Mouse (Mus musculus) yolk sac, embryonic 10.5 days (tissue): ENCODE results near the gene Tbccd1.

Experiments used
- DNase-seq: peaks from one replicate; pipeline ENCODE4 v3.0.0-alpha.2; 2017; ENCODE audit warnings: low spot score

Gene Tbccd1

DNA sequence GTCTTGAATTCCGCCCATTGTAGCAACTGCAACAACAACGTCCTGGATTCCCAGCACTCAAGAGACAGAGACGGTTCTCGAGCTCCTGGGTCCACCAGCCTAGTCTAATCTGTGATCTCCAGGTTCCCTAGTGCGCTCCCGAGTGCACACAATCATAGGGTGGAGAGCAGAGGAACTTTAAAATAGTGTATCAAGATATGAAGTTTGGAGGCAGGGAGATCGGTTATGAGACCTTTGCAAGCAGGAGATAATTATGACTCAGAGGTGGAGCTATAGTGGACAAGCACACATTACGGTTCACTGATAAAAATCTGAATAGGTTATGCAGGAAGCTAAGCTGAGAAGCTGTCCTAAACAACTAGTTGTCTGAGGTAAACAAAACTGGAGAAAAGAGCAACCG is 696 bp downstream of the Tbccd1 start:
- no peak for DNase-seq

DNA sequence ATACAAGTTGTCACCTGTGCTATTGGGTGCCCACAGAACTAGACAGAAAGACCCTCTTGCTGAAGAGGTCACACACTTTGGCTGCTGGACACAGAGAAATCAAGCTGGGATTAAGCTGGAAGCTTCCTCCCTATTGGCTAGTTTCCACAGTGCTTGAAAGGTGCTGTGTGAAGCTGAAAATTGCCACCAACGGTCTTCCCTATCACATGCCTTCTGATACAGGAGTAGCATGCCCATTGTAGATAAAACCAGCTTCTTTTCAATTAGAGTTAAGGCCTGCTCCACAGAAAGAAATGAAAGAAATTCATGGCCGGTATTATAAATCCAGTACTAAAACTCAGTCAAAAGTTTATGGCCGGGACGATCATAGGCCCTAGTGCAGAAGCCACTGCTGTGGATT is 4.8 kb downstream of the Tbccd1 start:
- no peak for DNase-seq

DNA sequence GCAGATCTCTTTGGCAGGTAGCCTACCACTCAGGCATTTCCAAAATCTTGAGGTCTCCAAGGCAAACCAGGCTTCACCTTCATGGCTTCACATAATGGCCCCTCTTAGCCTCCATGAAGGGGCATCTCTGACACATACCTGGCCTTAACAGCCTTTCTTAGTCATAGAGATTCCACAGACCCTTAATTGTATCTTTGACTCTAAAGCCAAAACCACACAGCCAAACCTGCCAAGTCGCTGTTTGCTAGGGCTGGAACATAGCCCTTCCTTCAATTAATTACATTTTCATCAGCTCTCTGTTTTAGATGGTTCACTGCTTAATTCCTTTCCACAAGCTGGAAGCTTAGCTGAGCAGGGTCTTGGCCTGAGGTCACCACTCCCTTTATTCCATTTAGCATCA is 9.1 kb downstream of the Tbccd1 start:
- DNase-seq = no peak

DNA sequence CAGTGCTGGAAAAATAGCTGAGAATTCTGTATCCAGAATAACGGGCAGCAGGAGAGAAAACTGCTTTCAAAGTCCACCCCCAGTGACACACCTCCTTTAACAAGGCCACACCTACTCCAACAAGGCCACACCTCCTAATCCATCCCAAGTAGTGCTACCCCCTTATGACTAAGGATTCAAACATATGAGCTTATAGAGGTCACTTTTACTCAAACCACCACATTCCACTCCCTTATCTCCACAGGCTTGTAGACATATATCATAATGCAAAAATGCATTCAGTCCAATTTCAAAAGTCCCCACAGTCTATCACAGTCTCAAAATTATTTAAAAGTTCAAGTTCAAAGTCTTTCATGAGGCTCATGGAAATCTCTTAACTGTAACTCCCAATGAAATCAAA is 9.8 kb downstream of the Tbccd1 start:
- no peak for DNase-seq

DNA sequence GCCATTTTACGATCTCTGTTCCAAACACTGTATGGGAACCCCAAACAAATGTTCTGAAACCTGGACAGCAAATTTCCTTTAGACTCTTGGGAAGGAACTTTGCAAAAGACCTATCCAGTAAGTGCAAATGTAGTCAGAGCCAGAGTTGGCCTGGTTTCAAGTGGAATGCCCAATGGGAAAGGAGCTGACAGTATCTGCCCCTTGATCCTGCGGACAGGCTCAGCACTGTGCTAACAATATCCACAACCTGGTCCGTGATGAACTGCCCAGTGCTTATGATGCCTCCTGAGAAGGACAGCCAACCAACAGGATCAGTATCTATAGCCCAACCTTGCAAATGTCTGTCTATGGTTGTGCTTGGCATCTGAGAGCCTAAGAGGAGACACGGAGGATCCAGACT is 12.0 kb downstream of the Tbccd1 start:
- DNase-seq = no peak

DNA sequence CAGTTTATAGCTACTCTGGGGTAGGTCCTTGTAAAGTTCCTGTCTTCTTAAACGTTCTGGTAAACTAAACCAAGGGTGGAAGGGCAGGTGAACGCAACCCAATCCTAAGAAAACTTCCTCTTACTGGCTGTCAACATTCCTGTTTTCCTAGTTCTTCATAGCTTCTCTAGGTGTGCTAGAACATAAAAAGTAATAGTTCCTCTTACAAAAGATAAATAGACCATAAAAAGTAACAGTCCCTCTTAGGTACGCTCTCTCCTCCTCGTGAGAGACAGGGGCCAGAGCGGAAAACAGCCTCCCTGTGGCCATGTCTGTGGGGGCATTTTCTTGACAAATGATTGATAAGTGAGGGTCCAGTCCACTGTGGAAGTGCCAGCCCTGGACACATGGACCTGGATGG is 12.6 kb downstream of the Tbccd1 start:
- no peak for DNase-seq

DNA sequence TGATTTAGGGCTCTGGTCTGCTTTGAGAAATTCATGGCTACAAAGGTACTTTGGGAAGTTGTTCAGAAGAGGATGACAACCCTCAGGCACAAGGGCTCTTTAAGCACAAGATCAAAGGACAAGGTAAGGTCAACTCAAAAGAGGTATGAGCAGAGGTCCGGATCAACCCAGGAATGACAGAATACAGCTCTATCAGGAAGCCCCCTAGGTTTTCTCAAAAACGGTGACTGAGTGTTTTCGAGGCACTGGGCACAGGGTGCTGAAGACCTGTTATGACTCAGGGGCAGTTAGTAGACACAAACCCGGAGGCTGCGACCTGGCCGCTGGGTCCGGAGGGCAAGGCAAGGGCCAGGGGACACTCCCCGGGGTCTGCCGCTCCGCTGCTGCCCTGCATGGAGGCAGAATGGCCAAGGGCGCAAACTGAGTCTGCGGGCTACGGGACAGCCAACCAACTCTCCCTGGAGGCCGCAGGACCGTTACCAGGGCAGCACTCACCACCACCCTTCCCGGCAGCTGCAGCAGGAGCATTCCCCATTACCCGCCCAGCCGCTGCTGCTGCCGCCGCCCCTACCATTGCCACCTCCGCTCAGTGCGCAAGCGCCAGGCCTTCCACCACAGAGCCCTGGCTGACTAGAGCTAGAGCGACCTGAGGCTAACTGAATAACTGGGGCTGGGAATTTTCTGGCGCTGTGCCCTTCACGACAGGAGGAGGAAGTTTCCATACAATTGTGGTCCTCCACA is 13.2 kb downstream of the Tbccd1 start:
- peak; percentile 81 for DNase-seq

DNA sequence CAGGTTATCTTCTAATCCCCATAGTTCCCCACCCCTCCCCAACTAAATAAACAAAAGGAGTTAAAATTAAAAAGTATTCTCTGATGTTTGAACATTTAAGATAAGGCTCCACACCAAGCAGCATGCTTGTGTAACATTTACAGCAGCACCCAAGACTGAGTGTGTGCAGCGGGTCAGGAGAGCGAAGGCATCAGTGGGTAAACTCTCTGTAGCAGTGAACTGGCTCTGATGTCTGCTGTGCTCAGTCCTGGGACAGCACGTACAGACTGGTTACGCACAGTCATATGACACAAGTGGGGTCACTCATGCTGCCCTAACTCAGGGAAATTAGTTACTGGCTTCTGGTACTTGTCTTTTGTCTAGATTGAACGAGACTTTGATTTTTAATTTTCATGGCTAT is 14.6 kb downstream of the Tbccd1 start:
- DNase-seq = no peak

DNA sequence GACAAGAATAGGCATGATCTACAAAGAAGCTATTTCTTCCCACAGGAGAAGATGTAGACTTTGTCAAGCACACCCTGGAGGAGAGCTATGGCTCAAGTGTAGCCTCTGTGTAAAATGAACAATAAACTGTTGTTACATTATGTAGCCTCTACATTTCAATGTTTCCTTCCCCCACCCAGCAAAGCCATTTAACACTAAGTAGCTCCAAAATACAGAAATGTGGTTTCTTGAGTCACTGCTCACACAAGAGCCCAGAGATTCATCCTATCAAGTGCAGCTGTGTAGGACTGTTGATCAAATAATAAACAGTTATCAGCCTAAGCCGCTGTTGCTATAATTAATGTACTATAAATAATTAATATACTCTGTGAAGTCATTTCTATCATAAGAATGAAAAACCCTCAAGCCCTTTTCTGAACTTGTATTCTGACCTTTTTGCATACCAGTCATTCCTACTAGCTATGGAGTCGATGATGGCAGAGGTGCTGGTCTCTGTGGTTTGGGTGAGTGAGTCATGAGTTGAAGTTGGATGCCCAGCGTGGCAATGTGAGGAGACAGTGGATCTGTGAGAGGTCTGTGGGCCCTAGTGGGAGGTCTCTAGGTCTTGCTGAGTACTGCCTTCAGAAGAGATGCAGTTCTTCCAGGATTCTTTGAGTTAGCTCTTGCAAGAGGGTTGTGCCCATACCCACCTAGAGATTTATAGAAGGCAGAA is 18.2 kb downstream of the Tbccd1 start:
- DNase-seq = no peak

DNA sequence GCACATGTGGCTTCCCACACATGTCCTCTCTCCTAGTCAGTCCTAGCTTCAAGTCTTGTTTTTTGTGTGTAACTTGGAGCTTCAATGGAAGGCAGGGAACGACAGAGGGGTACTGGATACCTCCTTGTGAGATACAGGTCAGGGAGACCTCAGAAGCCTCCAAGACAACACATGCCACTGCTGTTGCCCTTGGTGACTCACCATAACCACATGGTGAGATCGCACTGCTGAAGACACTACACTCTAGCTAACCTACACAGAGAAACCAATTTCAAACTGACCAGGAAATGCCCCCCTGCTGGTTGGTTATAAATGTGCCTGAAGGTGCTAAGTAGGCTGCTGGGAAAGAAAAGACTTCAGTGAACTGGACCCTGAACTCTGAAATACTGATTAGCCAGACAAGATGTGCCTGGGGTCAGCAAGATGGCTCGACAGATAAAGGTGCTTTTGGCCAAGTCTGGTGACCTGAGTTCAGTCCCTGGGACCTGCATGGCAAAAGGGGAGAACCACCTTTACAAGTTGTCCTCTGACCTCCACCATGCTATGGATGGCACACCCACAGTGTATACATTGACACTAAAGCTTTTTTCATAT is 24.4 kb downstream of the Tbccd1 start:
- DNase-seq = peak; percentile 74

DNA sequence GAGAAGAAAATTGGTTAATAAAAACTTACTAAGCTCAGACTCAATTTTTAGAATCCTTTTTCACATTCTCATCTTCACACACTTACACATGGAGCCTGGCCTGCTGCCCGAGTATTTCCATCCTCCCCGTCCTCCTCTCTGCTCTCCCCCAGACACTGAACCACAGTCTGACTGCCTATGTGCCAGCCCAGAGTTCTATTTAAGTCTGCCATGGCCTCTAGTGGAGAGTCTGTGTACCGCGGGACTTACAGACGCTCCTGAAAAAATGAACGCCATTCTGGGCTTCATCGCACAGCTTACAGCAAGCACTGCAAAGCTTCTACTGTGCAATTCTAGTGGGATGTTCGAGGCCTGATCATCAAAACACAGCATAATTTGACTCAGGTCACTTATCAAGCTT is 36.7 kb downstream of the Tbccd1 start:
- DNase-seq = no peak

DNA sequence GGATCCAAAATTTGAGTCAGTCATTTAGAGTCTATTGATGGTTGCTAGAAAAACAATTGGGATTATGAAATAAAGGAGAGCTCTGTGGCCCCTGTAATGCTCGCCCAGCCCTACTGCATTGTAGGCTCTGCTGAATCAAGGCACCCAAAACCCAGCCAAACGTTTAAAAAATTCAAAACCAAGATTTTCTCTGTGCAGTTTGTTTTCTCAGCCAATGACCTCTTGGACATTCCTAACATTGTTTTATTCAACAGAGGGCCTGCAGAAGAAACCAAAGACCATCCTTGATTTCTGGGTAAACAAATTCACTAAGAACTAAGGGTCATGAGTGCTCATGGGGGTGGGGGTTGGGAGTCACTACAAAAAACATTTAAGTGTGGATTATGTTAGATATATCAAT is 46.0 kb downstream of the Tbccd1 start, which contains the start of gene Crygs:
Gene Crygs, minus strand, starts transcription at position 101 of the 400 bp plus-strand sequence.
- DNase-seq = no peak

DNA sequence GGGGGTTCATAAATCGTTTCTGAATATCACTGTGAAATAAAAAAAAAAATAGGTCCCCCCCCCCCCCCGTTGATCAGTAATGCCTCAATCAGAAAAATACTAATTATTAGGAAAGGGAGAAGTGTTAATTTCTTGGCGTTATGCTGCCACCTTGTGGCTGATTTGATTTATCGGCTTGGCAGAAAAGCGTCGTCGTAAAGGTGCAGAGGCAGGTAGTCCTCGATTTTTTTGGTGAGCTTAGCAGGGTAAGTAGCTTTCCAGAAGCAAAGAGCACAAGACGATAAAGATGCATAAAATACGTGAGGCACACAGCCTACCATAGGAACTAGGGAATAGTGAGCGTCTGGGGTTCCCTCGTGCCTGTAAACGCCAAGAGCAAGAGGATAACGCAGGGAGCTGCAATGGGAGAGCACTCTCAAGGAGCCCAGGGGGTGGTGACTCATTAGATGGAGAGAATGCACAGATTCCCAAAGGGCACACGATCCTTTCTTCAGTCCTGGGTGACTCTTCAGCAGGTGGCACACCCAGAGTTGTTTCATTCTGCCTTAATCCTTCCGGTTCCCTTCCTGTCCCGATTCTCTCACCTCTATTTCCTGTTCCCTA is 49.9 kb downstream of the Tbccd1 start:
- DNase-seq = peak; percentile 17

DNA sequence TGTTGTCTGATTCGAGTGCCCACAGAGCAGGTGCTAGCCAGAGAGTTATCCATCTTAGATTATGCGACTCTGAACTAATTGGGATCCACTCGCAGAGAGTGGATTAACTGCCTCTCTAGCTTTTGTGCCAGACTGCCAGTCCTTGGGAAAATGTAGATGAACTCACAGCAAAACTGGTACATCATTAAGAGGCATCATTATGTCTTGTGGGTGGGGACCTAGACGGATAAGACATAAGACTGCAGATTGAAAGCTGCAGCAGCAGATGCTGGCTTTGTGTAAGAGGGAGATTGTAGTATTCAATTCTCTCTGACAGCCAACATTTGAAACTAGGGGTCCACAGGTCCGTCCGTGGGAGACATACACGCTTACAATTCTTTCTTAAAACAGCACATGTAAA is 54.7 kb downstream of the Tbccd1 start:
- no peak for DNase-seq

DNA sequence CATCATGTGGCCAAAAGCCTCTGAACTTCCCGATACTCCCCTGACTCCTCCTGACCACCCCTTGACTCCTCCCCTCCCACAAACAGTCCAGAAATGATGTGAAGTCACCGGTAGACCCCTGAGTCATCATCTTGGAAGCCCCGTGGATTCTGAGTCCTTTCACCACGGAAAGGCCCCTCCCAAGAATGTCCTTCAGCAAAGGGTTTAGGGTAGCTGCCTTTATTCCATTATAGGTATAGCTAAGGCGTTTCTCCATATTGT is 56.7 kb downstream of the Tbccd1 start:
- no peak for DNase-seq

DNA sequence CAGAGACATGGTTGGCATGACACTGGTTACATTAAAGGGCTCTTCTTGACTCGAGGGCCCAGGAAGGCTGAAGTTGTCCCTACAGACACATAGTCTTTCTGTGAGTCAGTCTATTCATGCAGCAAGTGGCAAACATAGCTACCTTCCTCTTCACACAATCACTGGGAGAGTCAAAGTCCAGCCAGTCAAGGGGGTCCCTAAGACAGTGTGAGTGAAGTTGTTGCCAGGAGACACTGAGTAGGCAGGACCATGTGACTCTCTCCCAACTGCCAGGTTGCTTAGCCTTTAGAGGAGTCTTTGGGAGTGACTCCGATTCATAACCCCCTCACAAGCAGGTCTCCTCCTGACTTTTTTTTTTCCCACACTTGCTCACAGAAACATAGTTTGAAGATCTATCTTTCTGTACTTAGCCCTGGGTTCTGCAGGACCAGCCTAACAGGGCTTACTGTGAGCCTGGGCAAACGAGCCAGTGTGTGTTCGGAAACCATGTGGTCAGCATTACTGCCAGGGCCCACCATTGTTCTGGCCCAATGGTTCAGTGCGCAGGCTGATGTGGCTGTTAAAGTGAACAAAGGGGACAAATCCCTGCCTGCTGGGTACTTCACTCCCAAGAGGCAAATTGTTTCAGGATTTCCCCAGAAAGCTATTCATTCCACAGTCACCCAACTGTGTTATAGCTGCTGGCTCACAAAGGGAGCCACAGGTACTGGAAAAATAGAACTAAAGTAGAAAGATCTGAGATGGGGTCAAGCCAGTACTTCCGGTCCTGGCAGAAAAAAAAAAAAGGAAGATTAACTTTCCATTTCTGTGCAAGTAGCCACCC is 57.2 kb downstream of the Tbccd1 start:
- DNase-seq = no peak

DNA sequence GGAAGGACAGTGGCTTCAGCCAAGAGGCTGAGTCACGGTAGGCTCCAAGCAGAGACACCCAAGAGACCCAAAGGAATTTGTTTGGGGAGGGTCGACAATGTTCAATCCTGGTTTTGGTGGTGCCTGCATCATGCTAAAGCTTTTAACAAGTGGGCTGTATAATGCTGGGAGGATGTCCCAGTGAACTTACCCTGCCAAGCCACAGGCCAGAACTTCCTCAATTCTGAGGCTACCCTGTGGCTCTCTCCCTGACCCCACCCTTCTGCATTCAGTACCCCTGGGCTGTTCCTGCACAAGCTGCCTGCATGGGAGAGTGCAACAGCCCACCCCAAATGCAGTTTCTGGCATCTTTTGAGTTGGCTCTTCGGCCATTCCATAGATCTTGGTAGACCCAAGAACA is 58.9 kb downstream of the Tbccd1 start:
- no peak for DNase-seq

DNA sequence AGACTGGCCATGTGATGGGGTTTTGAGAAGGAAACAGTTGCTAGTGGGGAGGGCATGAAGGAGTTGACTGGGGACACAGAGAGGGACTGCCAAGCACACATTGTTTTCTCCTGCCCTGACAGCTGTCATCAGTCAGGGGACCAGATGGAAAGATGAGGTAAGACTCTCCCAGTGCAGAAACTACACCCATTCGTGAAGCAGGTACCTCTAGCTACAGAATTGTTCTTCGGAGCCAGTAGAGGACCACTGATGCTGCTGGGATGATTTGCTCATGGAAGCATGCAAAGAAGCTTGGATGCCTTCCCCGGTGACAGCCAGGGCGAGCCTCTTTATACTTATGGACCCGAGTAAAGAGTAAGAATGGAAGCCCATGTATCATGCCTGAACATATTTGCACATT is 59.9 kb downstream of the Tbccd1 start:
- DNase-seq = no peak

DNA sequence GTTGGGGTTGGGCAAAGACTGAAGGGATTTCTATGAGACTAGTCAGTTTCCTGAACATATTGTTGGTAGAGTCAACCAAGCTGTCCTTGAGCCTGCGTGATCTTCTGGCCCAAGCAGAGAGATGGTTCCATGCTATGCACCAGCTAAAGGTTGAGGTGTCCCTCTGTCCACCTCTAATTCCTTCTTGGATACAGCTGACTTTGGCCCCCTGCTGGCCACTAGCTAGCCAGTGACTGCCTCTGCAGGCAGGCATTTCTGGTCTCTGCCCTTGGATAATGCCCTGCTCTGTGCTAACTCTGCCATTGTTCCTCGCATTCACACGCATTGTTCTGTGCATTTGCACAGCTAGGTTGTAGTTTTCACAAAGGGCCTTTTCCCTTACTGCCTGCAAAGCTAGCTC is 62.0 kb downstream of the Tbccd1 start:
- no peak for DNase-seq

DNA sequence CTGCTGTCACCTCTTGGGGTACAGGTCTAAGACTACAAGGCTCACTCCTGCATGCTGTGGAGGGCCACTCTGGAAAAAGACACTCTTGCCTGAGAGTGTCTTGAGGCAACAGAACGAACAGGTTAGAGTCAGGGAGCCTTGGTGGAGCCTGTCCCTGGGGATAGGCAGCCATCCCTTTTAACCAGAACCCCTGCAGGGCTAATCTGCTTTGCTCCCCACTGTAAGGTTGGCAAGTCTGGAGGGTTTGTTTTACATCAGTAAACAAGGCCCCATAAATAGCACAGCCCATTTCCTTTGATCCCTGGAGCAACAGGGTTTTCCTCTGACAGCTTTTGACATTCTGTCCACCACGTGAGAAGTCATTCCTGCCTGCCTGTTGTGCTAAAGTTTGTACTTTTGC is 66.2 kb downstream of the Tbccd1 start:
- no peak for DNase-seq

DNA sequence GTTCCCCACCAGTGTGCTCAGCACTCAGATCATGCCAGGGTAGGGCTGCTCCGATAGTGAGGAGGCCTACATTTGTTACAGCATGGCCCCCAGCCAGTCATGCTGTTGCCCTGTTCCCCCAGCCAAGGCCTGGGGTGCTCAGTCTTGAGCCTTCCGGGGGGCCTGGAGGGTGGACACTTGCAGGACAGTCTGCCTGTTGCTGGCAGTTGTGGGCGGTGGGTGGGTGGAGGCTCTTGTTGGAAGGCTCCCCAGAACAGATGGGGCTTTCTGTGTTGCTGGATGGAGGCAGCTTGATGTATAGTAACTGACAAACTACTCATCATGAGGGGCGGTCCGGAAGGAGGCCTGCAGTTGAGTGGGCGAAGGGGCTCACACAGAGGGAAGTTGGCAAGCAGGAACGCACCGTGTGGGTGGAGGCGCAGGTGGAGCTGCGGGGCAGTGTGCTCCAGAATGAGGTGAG is 67.5 kb downstream of the Tbccd1 start:
- DNase-seq = no peak

DNA sequence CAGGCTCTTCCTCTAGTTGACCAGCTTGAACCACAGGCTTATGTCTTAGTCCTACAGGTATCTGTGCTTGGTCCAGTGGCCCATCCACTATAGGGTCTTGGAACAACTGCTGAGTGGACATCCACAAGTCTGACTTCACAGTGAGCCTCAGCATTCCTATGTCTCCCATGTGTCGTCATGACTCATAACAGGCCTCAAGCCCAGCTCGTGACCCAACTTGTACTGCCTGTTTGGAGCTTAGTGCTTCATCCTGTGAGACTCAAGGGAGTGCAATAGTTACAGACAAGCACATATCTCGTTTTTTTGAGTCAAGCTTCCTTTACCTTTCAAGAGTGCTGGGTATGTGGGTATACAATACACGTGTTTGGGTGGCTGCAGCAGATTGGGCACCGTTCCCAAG is 74.8 kb downstream of the Tbccd1 start:
- no peak for DNase-seq
